Mouse (Mus musculus) MEL (cell line): Measurements from ENCODE around the gene Kctd18.

Experiments used
- CHD1 ChIP-seq: IDR thresholded peaks from 2 replicates; pipeline ENCODE4 v1.6.1; 2012; ENCODE audit warnings: low read depth, mild to moderate bottlenecking, inconsistent platforms, low read length, improper control_type of control experiment
- CTCF ChIP-seq, 3 experiments: IDR thresholded peaks in 2 of 3; conservative IDR thresholded peaks in 1 of 3; 2 replicates each; pipeline ENCODE4 v1.5.1; 2011 to 2012; ENCODE audit warnings: low read length in 3 of 3, low read depth in 2 of 3, mild to moderate bottlenecking in 2 of 3, improper control_type of control experiment in 1 of 3, inconsistent platforms in 1 of 3, mixed read lengths in 1 of 3, moderate library complexity in 1 of 3; ENCODE audit not compliant: control insufficient read depth in 1 of 3, insufficient read depth in 1 of 3, poor library complexity in 1 of 3, severe bottlenecking in 1 of 3
- E2F4 ChIP-seq: IDR thresholded peaks from 2 replicates; pipeline ENCODE4 v1.6.1; 2011; ENCODE audit warnings: low read depth, low read length, improper control_type of control experiment, borderline replicate concordance
- EP300 ChIP-seq, 2 experiments: IDR thresholded peaks; 2 replicates each; pipeline ENCODE4 v1.6.1; 2011; ENCODE audit warnings: improper control_type of control experiment in 2 of 2, low read length in 2 of 2, low read depth in 1 of 2, mild to moderate bottlenecking in 1 of 2
- MAX ChIP-seq: IDR thresholded peaks from 2 replicates; pipeline ENCODE4 v1.6.1; 2011; ENCODE audit warnings: low read length, improper control_type of control experiment
- POLR2A ChIP-seq, 2 experiments: IDR thresholded peaks; 2 replicates each; pipeline ENCODE4 v1.6.1; 2011 to 2012; ENCODE audit warnings: low read length in 2 of 2, mild to moderate bottlenecking in 2 of 2, control low read depth in 1 of 2, improper control_type of control experiment in 1 of 2, low read depth in 1 of 2, moderate library complexity in 1 of 2; ENCODE audit not compliant: control insufficient read depth in 1 of 2, insufficient read depth in 1 of 2, poor library complexity in 1 of 2
- SIN3A ChIP-seq: IDR thresholded peaks from 2 replicates; pipeline ENCODE4 v1.6.1; 2012; ENCODE audit warnings: low read length, improper control_type of control experiment, inconsistent platforms
- TCF12 ChIP-seq: IDR thresholded peaks from 2 replicates; pipeline ENCODE4 v1.6.1; 2014; ENCODE audit warnings: low read depth, mild to moderate bottlenecking, inconsistent platforms, low read length, improper control_type of control experiment, moderate library complexity
- USF1 ChIP-seq: IDR thresholded peaks from 2 replicates; pipeline ENCODE4 v1.6.1; 2014; ENCODE audit warnings: low read depth, mild to moderate bottlenecking, inconsistent platforms, low read length, improper control_type of control experiment, moderate library complexity

DNA sequence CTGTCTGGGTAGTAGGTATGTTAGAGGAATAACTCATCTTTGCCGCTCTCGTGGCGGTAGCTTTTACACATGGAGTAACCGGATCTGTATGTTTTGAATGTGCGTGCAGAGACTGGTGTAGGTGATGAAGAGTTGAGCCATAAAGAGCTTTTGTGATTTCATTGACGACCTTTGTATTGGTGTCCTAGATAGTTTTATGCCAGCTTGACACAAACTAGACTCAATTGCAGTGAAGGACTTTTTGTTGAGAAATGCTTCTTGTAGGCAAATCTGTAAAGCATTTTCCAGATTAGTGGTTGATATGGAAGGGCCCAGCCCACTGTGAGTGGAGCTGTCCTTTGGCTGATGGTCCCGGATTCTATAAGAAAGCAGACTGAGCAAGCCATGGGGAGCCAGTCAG is at the start of gene Kctd18:
- TF ChIP-seq SIN3A (no peak), E2F4 (no peak), TCF12 (no peak), POLR2A (IDR thresholded peaks at IDR 0.05; ENCODE audit: control insufficient read depth in 1 of 2, insufficient read depth in 1 of 2, low read depth in 1 of 2, low read length in 2 of 2, poor library complexity in 1 of 2) (no peak), MAX (no peak), CHD1 (no peak), CTCF (IDR thresholded peaks at IDR 0.05 in 2 of 3, conservative IDR thresholded peaks at IDR 0.05 in 1 of 3; ENCODE audit: control insufficient read depth in 1 of 3, insufficient read depth in 1 of 3, low read depth in 2 of 3, low read length in 3 of 3, poor library complexity in 1 of 3, severe bottlenecking in 1 of 3) (no peak), USF1 (no peak), EP300 (IDR thresholded peaks at IDR 0.05; ENCODE audit: low read depth in 1 of 2, low read length in 2 of 2) (no peak)
